Mouse (Mus musculus) right cerebral cortex, postnatal 14 days (tissue): Measurements from ENCODE around the gene Ap3d1.
A peak's percentile ranks its signal among the peaks of the same experiment; 100 is the strongest.

ENCODE experiments used
- DNase-seq: peaks from one replicate; pipeline ENCODE4 v3.0.0; 2022

The Ap3d1 gene

DNA sequence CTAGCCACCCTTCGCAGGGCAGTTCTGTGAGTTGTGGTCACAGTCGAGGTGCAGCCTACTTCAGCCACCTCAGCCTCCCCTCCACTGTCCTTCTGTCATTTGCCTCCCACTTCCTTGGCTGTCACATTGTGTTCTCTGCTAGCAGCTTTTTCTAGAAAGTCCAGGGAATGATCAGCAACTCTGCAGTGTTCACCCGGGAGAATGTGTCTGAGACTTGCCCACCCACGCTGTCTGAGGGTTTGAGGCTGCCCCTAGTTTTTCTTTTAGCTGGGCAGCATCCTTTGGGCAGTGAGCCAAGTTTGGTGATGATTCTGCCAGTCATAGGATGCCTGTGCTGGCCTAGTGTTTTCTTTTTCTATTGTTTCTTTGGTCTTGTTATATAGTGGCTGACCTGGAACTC, 14.9 kb upstream of the Ap3d1 start:
- DNase-seq, result no peak

DNA sequence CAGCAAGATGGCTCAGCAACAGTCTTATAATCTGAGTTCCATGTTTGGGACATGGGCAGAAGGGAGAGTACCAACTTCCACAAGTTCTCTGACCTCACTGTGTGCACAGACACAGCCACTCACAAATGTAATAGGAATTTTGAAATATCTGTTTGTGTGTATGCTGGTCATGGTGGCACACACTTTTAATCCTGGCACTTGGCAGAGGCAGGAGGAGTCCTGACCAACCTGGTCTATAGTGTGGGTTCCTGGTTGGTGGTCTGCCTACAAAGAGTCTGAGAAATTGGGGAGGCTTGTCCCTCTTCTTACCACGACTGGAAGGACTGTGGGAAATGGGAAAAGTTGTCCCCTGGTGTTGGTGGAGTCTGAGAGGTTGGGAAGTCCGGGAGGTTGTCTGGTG, 14.4 kb upstream of the Ap3d1 start:
- no peak for DNase-seq

DNA sequence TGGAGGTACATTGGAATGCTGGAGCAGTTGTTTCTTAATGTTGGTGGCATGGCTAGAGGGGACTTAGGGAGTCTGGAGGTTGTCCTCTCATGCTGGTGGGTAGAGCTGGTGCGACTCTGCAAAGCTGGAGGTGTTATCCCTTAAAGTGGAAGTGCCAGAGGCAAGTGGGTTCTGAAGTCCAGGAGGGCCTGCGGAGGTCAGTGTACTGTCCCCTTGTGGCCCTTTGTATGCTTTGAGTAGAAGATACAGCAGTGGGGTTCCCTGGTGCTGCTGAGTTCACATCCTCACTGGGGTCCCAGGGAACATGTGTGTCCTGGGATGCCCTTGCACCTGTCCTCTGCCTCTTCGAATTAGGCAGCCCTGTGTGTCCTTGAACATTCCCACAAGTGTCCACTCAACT, 14.0 kb upstream of the Ap3d1 start:
- no peak for DNase-seq

DNA sequence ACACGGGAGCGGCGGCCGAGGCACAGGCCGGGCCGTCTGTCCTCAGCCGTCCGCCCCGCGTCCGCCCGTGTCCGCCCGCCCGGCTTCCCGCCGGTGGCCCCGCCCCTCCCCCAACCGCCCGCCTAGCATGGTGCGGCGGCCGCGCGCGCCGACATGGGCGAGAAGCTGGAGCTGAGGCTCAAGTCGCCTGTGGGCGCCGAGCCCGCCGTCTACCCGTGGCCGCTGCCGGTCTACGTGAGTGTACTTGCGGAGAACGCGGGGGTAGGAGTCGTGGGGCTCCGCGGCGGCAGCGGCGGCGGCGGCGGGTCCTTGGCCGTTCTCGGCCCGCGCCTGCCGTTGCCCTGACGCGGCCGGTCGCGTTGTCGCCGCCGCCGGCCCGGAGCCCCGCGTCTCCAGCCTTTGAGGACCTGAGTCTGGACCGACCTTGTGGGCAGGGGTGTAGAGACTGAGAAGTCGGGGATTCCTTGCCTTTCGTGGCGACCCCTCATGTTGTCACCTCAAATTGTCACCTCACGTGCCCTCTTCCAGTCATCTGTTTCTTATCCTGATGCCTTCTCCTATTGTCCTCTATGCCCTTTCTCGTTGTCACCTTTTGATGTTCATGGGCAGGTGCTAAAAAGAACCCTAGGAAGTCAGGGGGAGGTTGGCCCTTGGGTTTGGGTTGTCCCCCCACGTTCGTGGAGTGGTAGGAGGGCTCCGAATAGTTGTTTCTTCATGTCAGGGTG, 13.4 kb upstream of the Ap3d1 start:
- DNase-seq, result no peak

DNA sequence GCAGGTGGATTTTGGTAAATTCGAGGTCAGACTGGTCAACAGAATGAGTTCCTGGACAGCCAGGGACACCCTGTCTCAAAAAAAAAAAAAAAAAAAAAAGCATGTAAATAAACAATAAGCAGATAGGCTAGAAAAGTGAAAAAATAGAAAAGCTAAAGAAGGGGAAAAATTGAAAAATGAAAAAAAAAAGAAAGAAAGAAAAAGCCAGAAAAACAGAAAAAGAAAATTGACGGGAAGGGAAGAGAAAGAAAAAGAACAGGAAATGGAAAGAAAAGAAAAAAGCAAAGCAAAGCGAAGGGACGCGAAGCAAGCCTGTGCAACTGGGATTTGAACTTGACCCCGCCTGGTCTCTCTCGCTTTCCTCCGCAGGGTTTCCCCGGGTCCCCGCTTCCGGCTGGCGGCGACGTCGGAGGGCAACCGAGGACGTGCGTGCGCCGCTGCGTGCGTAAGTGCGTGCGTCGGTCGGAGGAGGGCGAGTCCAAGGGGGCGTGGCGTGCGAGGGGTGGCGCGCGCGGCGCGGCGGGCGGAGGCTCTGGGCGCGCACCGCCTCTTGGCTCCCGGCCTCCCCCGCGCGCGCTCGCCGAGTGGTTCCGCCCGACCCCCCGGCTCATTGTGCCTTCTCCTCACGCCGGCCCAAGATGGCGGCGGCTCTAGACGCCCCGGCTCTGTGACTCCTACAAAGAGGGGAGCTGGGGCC, 12.7 kb upstream of the Ap3d1 start, which contains the start of gene Dot1l:
Gene Dot1l (plus strand): TSS at position 613 of the 697 bp plus-strand sequence.
- DNase-seq, result peak; percentile 99

DNA sequence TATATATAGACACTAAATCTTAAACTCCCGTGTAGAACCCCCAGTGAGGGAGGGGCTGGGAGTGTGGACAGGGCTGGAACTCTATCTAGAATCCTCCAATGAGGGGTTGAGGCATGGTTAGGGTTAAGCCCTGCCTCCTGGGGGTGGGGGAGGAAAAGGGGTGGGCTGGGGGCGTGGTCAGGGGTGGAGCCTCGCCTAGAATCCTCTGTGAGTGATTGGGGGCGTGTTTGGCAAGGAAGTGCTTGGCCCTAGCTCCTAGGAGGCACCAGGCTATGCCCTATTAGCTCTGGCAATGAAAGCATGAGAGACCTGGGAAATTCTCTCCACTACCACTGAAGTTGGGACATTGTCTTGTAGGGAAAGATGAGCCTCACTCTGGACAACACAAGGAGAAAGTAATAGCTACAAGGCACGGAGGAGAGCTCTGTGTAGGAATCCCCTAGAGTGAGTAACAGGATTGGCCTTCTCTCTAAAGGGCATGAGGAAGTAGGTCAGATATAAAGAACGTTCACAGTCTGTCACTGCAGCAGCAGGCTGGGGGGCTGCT, 10.1 kb upstream of the Ap3d1 start:
- peak; percentile 62 for DNase-seq

DNA sequence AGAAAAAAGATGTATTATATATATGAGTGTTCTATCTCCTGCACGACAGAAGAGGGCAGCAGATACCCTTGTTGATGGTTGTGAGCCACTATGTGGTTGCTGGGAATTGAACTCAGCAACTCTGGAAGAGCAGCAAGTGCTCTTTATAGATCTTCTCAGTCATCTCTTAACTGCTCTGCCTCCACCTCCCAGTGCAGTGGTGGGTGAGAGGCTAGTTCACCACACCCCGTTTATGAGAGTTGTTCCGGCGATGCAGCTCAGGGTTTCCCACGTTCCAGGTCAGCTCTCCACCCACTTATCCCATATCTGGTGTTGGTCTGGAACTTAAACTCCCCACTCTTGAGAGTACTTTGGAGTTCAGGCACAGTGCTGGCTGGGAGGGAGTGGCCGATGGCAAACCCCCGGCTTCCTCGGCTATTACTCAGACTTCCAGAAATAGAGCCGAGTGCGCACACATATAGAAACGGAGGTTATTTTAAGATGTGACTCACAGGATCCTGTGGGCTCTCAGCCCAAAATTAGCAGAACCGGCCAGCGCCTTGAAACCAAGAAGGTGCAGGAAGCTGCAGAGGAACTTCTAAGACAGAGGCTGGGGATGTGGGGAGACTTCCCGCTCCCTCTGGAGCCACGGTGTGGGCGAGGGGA, 9.2 kb upstream of the Ap3d1 start:
- peak; percentile 50 for DNase-seq

DNA sequence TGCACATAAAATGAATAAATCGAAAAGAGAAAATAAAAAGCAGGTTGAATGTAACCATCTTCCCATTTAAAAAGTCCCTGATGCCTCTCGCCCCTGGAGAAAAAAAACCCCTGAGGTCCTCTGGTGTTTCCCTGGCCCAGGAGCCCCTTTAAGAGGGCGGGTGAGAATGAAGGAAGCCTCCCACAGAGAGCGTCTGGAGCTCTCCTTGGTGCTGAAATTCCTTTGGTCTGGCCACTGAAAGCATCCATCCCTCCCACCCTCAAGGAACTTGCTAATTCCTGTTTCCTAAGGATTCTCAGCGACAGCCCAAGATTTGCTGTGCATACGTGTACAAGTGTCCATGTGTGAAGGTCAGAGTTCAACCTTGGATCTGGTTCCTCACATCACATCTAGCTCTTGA, 6.5 kb upstream of the Ap3d1 start:
- no peak for DNase-seq

DNA sequence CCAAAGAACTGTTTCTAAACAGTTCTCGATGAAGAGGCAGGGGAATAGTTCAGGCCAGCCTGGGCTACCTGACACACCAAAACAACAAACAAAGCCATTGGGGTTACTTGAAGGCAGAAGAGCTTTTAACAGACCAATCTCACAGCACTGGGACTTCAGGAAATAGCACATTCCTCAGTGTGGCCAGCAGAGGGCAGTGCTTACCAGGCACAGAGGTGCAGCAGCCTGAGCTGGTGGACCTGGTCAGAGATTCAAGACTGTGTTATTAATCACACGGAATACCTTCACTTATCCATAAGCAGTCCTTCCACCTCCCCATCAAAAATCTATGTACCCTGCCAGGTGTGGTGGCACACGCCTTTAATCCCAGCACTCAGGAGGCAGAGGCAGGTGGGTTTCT, 5.3 kb upstream of the Ap3d1 start:
- peak; percentile 72 for DNase-seq

DNA sequence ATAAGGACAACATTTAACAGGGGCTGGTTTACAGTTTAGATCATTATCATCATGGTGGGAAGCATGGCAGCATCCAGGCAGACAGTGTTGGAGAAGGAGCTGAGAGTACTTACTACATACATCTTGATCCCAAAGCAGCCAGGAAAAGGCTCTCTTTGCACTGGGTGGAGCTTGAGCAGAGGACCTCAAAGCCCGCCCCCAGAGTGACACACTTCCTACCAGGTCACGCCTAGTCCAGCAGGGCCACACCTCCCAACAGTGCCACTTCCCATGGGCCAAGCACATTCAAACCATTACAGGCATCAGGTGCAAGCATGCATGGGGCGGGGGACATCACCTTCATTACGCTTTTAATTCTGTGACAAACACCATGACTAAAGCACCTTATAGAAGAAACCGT, 2.2 kb upstream of the Ap3d1 start:
- no peak for DNase-seq

DNA sequence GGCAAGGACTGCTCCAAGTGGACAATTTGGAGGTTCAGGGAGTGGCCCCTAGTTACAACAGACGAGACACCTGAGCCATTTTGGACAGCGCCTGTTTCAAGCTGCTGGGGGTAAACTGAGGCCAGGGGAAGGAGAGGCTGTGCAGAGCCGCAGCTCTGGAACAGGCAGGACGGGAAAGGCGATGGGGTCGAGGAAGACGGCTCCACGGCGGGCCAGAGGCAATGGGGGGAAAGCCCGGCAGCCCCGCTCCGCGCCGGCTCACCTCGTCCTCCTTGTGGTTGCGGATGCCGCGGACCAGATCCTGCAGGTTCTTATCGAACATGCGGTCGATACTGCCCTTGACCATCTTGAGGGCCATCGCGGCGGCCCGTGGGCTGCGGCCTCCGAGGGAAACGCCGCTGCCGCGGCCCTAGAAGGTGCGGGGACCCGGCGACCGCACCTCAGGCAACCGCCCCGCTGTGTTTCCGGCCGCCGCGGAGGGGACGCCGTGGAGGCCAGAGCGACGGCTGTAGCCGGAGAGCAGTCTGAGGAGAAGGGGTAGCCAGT, 357 bp downstream of the Ap3d1 start:
- DNase-seq, result peak; percentile 37

DNA sequence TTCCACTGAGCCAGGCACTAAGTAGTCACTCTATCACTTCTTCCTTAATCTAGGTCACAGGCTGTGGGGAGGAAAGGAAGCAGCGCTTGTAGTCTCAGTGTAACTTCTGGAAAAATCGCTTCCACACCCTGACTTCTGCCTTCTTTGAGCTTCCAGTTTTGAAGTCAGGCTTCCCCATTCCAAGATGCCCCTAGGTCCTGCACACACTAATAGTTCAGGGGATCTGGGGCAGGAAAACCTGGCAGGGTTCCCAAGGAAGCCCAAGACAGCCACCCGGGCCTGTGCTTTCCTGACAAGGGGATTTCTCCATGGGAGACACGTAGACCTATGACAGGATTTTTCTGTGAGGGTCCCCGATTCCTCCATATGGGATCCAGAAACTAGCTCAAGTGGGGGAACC, 918 bp downstream of the Ap3d1 start:
- no peak for DNase-seq

DNA sequence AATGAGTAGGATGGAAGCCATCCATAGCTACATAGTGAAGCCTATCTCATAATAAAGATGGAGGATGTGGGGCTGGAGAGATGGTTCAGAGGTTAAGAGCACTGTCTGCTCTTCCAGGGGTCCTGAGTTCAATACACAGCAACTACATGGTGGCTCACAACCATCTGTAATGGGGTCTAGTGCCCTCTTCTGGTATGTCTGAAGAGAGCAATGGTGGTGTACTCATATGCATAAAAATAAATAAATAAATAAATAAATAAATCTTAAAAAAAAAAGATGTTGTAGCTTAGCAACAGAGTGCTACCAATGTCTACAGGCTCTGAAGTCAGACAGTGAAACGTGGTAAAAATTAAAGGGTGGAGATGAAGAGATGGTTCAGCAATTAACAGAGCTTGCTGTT, 3.4 kb downstream of the Ap3d1 start:
- DNase-seq, result no peak

DNA sequence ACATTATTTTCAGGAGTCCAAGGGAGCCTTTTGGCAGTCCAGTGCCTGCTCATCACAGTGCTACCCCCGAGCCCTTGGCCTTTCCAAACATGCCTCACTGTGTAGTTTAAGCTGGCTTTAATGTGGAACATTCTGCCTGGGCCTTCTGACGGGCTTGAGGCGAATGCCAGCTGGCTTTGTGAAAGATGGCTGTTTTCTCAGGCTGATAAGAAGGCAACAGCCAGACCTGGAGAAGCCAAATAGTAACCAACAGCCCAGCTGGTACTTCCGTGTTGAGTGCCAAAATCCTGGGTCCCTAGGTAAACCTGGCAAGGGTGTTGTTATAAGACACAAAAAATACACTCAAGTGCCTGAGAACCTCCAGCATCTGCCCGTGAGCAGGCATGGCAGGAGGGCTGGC, 5.3 kb downstream of the Ap3d1 start:
- no peak for DNase-seq

DNA sequence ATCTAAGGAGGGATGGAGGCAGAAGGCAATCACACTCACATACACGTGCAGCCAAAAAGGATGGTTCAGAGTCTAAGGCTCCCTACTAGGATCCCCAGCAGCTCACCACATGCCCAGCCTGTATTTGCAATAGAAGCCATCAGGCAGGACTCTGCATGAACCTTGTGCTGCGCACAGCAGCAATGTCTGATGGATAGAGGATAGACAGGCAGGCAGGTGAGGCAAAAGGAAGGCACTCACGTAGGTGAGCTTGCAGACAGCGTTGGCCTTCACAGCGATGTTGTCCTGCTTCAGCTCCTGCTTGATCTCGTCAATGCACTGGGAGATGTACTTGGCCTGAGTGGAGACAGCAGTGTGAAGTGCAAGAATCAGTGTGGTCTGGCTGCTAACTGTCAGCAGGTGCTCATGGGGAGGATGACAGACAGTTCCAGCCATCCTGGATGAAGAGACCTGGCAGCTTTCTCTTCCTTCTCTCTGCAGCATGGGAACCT, 9.4 kb downstream of the Ap3d1 start:
- DNase-seq, result no peak

DNA sequence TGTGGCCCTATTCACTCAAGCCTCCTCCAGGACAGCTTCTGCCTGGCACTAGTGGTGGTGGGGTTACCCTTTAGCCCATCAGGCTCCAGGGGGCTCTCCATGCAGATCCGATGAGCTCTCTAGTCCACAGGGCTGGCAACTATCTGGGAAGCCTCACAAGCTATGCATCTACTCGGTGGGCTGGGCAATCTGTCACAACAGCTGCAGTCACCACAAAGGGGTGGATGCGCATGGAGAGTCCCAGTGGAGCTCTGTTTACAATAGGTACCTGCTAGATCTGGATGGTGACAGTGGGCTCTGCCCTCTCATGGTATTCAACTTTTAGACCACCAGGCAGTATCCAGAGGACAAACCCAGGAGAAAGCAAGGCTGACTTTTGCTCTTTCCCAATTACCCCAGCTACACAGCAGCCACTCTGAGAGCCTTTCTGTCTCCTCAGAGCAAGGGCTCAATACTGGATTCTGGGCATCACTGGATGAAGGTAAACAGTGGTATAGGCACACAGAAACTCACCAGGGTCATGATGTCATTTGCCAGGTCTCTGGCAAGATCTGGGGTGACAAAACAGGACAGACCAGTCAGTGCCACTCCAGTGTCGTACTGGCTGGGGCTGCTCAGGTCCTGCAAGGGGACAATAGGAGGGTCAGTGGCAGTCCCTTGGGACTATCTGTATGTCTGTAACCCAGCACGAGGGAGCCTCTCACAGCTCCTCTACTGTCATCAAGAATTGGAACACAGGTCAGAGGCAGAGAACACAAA, 14.5 kb downstream of the Ap3d1 start:
- no peak for DNase-seq

DNA sequence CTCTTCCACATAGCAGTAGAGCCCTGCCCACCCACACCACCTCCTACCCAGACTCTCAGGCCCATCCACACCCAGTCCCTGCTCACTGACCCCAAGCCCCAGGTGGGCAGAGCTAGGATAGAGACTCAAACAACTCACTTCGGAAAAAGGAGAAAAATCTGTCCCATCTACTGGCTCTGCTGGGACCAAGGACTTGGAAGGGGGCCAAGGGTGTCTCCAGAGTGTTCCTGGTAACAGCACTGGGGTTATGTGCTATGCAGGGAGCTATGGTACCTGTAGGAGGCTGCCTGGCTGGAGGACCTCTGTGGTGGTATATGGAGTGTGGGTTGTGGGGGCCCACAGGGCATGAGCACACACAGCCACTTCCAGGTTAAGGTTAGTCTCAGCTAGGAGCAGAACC, 24.8 kb downstream of the Ap3d1 start:
- no peak for DNase-seq

DNA sequence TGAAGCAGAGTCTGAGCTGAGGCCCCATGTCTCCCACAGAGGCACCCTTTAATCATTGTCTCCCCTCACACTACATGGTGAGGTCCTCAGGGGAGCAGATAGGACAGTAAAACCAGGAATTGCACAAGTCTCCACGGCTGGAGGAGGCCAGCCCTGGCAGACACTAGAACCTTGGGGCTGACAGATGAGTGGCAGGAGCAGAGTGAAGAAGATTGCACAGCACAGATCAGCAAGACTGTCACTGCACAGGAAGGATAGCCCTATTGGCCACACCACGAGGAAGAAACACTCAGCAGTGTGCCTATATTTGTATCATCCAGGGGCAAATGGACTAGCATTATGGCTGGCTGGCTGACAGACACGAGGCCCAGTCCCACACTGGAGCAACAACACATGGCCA, 31.2 kb downstream of the Ap3d1 start:
- no peak for DNase-seq

DNA sequence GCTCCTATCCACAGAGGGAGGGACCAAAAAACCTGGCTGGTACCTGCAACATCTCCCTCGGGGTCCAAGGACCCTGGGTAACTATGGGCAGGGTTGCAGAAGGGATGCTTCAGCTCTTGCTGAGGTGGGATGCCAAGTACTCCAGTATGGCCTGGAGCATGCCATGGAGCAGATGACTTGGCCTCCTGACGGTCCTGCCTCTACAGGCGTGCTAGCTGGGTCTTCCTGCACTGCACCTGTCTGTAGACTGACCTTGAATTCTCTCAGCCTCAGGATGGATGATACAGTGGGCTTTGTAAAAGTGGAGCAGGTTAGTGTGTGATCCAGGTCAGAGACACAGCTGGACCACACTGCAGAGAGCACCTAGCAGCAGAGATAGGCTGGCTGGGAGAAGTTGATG, 36.6 kb downstream of the Ap3d1 start:
- DNase-seq, result no peak

DNA sequence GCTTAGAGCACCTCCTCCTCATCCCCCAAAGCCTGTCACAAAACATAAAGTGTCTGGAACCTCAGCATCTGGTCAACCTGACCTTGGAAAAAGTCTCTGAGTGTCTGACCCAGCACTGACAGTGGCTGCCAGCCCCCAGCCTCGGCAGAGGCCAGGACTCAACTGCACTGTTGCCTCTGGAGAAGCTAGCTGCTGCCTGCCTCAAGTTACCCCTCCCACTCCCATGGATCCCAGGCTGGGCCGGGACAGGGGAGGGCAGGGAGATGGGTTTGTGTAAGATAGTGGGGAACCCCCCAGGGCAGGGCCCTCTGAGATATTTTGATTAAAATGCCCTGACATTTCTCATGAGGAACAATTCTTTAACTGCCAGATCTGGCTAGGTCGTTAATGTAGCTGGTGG, 37.0 kb downstream of the Ap3d1 start:
- DNase-seq, result no peak

DNA sequence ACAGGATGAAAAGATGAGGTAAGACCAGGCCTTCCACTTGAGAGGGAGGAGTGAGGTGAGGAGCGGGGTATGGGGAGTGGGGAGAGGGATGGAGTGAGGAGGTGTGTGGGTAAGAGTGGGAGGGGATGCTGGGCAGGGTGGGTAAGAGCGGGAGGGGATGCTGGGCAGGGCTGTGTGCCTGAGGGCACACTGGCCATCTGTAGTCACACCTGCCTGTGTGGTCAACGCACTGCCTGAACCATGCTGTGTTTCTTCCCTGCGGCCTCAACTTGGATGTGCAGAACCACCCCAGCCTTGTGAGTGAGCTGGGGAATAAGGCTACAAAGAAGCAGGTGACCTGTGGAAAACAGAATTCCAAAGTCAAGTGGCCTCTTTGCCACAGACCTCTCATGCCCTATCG, 37.6 kb downstream of the Ap3d1 start:
- DNase-seq, result no peak

DNA sequence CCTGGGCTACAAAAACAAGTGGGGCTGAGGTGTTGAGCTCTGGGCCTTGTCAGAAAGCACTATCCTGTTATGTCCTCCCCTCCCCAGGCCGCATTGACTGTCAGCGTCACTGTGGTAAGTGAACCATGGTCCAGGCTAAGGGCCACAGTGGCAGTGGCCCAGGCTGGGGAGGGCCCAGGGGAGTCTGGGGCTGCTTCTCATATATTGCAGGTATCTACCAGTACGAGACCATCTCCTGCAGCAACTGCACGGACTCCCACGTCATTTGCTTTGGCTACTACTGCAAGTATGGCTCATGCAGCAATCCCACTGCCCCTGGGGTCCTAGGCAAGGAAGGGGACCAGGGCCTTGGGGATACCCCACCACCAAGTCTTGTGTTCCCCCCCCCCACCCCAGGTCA, 38.4 kb downstream of the Ap3d1 start:
- no peak for DNase-seq
